Mouse (Mus musculus) heart, adult 2 months (tissue): ENCODE data around the gene Ap1m1.
A peak's percentile ranks its signal among the peaks of the same experiment; 100 is the strongest.

ENCODE experiments used
- CTCF ChIP-seq: fragments of 200-600 bp; IDR thresholded peaks from 2 replicates; pipeline ENCODE4 v1.8.1; 2022; ENCODE audit warnings: antibody characterized with exemption, mild to moderate bottlenecking, moderate library complexity
- EP300 ChIP-seq: fragments of 200-500 bp; IDR thresholded peaks from 2 replicates; pipeline ENCODE4 v1.6.1; 2011; ENCODE audit warnings: low read depth, low read length, control low read depth; ENCODE audit not compliant: insufficient read depth
- POLR2A ChIP-seq: fragments of 200-500 bp; IDR thresholded peaks from 2 replicates; pipeline ENCODE4 v1.6.1; 2011; ENCODE audit warnings: mild to moderate bottlenecking, low read depth, low read length, control low read depth; ENCODE audit not compliant: insufficient read depth

- TF ChIP-seq POLR2A (no peak), CTCF (peak; percentile 50), EP300 (no peak)
Measured at GRCm38 (mm10) chr8:72220758-72221157, 19.1 kb upstream of the Ap1m1 start.
